Mouse (Mus musculus) left cerebral cortex, adult 2 months (tissue): ENCODE data around the gene Atox1. TPM values are rescaled to one million over a fixed set of nuclear protein-coding genes. Genes with fewer than 3 reads are reported as not detected.

Source experiments
- DNase-seq, 2 experiments: peaks; one replicate each; pipeline ENCODE4 v3.0.0; 2021 to 2022; ENCODE audit warnings: low spot score in 2 of 2, mixed read lengths in 1 of 2; ENCODE audit errors: extremely low spot score in 1 of 2
- H3K27ac ChIP-seq: fragments of 200-600 bp; 2 replicates; pipeline ENCODE4 v1.8.1; 2022
- H3K4me3 ChIP-seq: fragments of 200-600 bp; 2 replicates; pipeline ENCODE4 v1.8.1; 2022
- CTCF ChIP-seq: fragments of 200-600 bp; IDR thresholded peaks from 2 replicates; pipeline ENCODE4 v1.8.1; 2022; ENCODE audit warnings: antibody characterized with exemption, mild to moderate bottlenecking, moderate library complexity
- intact Hi-C: fragments of 180-260 bp; cut with DNase I; formaldehyde crosslinking; loops from one replicate; pipeline ENCODE4 v1.15.1; 2025
- long read RNA-seq, 2 experiments: library from polyadenylated mRNA; stranded (forward); transcript quantifications; one replicate each; pipeline ENCODE4 v2.0.0; 2021; ENCODE audit warnings: borderline mapping rate in 2 of 2
- total RNA-seq, 2 experiments: library from RNA; stranded (reverse); gene quantifications; 2 replicates each; pipeline ENCODE4 v1.2.3; 2021

Atox1 gene
- 10 to 100 TPM; 87.0 to 97.9 TPM for total RNA-seq
- long read RNA-seq, experiment 1, transcript Atox1-201 (4 exons, 541 nt) = major isoform, 62 of 66 reads
- long read RNA-seq, experiment 1, partial matches to known transcripts = 1 of 66 reads
- long read RNA-seq, experiment 1, other reads (novel, unspliced or antisense) = 2 of 66 reads
- long read RNA-seq, experiment 2, transcript Atox1-201 (4 exons, 541 nt) = major isoform, 55 of 60 reads
- long read RNA-seq, experiment 2, partial matches to known transcripts = 2 of 60 reads
- long read RNA-seq, experiment 2, other reads (novel, unspliced or antisense) = 1 of 60 reads

DNA sequence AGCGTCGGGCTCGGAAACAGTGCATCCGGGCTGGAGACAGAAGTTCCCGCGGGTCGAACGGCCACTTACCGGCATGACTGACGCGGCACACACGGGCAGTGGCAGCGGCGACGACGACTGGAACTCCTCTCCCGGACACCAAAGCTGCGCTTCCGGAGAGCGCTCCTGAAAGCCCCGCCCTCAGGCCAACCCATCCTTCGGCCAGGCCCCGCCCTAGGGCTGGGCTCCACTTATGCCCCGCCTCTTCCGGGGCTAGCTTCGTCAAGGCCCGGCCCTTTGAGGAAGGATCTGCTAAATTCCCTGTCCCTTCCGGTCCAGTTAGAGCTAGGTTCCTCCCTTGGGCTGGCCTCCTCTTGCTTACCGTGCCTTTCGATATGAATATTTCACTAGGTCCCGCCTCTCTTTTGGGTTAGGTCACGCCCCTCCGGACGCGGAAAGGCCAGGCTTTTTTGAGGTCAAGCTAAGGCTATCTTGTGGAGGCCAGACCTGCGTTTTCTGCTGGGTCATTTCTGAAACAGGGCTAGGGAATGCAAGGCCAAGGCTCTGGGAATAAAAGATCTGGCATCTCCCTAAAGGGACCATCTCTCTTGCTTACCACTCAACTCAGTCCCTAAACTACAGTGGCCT, at the start of gene Atox1:
Gene Atox1, minus strand, starts transcription at position 221 of the 627 bp plus-strand sequence.
- H3K27ac ChIP-seq = peak within 1 kb of the TSS; percentile 78
- DNase-seq = peak; percentile 92
- intact Hi-C loops = no loop called here
- no peak for TF ChIP-seq CTCF
- H3K4me3 ChIP-seq = peak within 1 kb of the TSS; percentile 97

DNA sequence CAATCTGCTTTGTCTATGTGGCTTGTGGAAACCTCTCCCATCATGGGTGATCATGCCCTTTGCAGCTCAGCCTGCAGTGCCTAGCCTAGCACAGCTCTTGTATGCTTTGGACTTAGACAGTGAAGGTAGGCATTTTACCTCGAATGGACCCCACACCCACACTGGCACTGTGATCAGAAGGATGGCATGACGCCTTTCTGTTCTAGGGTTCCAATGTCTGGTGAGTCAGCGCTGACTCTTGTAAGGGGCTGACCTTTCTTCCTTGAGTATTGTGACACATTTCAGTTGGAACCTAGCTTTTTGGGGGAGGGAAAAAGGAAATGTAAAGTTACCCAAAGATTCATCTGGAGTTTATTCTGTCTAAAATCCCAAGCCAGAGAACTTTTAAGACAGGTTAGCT, 44.4 kb upstream of the Atox1 start:
- no peak overlapping the region for H3K27ac ChIP-seq
- intact Hi-C loops = no loop called here
- no peak for TF ChIP-seq CTCF

DNA sequence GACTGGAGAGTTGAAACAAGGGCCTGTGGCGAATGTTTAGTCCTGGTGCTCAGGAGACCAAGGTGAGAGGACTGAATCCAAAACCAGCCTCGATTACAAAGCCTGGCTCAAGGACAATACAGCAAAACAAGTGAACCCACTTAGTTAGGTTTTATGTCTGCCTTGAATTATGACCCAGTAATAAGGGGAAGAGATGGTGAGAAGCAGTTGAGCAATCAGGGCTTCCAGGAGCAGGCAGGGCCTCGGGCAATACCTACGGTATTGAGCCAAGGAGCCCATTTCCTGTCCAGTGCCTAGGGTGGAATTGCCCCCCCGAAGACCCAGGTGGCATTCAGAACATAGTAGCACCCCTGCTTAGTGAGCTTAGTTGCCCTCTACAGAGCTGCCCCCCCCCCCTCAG, 41.8 kb upstream of the Atox1 start:
- TF ChIP-seq CTCF = no peak
- intact Hi-C loops = no loop called here
- DNase-seq = no peak
- H3K27ac ChIP-seq = no peak overlapping the region
- no peak overlapping the region for H3K4me3 ChIP-seq

More for the DNA sequence above, 44.4 kb upstream of the Atox1 start:
- H3K4me3 ChIP-seq = no peak overlapping the region
- no peak for DNase-seq

DNA sequence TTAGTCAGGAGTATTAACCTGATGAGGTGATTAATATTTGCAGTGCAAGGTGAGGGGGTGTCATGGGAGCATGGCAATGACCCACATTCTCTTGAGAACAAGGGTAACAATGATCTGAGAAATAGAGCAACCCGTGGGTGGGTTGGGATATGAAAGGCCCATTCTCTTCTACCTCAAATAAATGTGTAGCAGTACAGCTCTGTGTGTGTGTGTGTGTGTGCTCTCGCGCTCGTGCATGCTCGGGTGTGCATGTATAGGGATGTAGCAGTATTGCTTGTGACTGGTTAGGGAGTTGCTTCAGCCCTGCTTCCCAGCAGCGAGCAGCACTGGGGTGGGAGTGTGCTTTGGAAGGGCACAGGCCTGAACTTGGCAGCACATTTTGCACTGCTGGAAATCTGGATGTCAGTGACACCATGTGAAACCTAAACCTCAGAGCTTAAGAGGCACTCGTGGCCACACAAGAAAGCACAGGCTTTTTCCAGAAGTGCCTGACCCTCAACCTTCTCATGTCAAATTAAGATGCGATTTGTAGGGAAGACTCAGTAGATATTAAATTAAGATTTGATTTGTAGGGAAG, 41.0 kb upstream of the Atox1 start:
- intact Hi-C loops = no loop called here
- Histone ChIP-seq H3K27ac (no peak overlapping the region), H3K4me3 (no peak overlapping the region)
- no peak for TF ChIP-seq CTCF
- no peak for DNase-seq

DNA sequence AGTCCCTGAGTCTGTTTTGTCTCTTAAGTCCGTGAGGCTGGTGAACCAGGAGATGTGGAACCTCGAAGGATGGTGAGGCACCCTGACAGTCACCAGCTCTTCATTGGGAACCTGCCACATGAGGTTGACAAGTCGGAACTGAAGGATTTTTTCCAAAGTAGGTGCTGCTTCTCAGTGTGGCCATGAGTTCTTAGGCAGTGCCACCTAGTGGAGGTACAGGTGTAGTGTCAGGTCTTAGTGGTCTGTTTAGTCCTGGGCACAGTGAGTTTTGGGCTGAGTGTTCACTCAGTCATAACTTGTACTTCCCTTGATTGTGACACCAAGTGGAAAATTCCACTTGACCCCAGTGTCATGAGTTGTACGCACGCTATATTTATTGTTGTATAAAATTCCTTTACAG, 36.8 kb upstream of the Atox1 start:
- Histone ChIP-seq H3K4me3 (no peak overlapping the region), H3K27ac (no peak overlapping the region)
- peak; percentile 22 to 28 for DNase-seq
- intact Hi-C loops = no loop called here
- TF ChIP-seq CTCF = peak; percentile 75

DNA sequence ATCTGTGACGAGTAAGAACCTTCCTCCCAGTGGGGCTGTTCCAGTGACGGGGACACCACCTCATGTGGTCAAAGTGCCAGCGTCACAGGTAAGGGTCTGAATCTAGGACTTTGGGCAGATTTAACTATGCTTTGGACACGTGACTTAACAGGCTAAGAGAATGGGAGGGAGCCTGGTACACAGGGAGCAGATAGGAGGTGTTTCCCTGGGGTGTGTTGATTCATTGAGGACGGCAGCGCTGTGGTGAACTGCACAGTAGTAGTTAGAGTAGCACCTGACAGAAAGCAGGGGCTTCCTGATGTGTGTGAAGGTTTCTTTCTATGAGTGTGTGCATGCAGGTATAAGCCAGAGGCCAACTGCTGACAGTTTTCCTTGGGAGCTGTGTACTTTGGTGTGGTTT, 35.1 kb upstream of the Atox1 start:
- Histone ChIP-seq H3K4me3 (no peak overlapping the region), H3K27ac (no peak overlapping the region)
- intact Hi-C loops = no loop called here
- no peak for TF ChIP-seq CTCF
- DNase-seq = no peak

DNA sequence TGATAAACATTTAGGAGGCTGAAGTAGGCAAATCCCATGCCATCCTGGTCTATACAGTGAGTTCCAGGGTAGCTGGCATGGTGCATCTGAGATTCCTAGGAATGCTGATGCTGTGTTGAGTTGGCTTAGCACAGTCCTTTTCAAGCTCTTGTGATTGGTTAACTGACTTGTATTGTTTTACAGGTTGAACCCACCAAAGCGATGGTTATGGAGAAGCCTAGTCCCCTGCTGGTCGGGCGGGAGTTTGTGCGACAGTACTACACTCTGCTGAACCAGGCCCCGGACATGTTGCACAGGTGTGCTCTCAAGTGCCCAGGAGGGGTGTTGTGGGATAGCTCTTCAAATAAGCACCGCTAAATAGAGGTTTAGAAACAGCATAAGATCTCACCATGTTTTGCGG, 24.4 kb upstream of the Atox1 start:
- TF ChIP-seq CTCF = no peak
- intact Hi-C loops = no loop called here
- DNase-seq = no peak
- Histone ChIP-seq H3K27ac (no peak overlapping the region), H3K4me3 (no peak overlapping the region)

DNA sequence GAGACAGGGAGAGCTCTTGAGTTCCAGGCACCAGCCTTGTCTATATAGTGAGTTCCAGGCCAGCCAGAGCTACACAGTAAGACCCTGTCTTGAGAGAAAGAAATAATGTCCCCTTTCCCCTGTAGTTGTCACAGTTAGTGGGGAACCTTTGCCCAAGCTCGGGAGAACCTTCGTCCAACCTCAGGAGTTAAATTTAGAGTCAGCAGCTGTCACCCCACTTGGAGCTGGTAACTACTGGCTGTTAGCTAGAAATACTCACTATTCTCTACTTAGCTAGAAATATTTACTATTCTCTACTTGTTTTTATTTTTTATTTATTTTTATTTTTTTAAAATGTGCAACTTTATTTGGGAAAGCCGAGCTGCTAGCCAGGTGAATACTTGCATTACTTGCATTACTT, 12.2 kb upstream of the Atox1 start:
- H3K27ac ChIP-seq = no peak overlapping the region
- DNase-seq = no peak
- no peak overlapping the region for H3K4me3 ChIP-seq
- TF ChIP-seq CTCF = no peak
- intact Hi-C loops = no loop called here

DNA sequence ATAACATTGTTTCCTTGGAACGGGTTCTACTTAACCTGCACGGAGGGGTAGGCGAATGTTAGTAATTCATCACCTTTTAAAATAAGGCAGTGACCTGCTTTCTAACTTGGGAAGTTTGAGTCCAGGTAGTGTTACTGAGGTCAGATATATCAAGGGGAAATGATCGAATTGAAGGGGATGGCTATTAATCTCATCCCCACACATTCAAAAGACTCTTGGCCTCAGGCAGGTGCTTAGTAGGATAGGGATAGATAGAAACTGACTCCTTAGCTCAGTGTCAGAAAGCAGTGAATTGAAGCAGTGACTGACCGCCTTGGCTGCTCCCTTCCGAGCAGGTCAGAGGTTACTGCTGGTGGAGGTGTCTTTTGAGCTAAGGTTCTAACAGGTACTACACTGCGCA, 10.4 kb upstream of the Atox1 start:
- TF ChIP-seq CTCF = no peak
- Histone ChIP-seq H3K27ac (no peak overlapping the region), H3K4me3 (no peak overlapping the region)
- DNase-seq = no peak
- intact Hi-C loops = no loop called here

DNA sequence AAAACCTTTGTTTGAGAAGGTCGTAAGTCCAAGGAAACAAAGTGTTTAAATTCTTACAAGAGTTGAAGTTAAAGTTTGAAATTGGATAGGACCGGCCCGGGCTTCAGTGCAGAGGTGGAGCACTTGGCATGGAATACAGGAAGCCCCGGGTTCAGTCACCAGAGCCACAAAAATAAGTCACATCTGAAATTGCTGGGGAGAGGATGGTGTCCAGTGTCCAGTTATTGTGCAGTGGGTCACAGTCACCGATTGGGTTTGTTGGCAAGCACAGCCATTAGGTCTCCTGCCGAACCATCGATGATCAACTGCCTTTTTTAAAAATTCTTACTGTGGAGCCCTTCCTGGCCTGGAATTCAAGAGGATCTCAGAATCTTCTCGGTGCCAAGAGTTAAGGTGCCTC, 9.7 kb upstream of the Atox1 start:
- DNase-seq = no peak
- no peak overlapping the region for H3K27ac ChIP-seq
- H3K4me3 ChIP-seq = peak overlapping the region; percentile 55
- TF ChIP-seq CTCF = no peak
- intact Hi-C loops = no loop called here

DNA sequence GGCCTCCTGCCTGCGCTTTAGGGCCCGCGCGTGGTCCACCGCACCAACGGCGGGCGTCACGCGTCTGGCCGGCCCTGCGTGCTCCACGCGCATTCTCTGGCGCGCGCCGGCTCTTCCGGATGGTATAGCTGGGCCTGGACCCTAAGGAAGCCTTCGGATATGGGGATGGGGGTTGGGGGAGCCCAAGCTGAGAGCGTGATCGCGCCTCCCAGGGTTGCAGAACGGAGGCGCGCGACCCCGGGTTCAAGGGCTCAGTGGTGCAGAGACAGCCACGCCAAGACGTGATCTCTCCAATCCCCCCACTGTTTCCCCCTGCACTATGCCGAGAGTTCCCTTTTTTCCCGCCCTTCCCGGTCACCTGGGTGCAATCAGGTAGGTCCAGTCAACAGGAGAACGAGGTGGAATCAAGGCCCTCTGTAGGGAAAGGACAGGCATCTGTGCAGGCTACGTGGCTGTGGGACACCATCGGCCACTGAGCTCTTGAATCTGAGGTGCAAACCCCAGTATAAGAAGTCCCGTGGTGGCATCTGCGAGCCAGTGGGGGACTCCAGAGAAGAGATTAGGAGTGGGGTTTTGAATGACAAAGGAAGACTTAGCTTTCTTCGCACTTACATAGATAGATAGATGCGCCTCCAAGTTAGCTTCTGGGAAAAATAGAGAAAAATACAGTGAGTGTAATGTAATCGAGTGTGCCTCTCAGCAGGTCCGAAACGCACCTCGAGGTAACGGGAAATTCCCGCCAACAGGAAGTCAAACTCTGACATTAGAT, 9.1 kb upstream of the Atox1 start:
- peak overlapping the region; percentile 90 for H3K27ac ChIP-seq
- H3K4me3 ChIP-seq = peak overlapping the region; percentile 55
- no peak for TF ChIP-seq CTCF
- intact Hi-C loops = no loop called here
- DNase-seq = peak in 1 of 2 experiments; percentile 25
